Mouse (Mus musculus) testis, adult 2 months (tissue): ENCODE data around the gene Speer4c.

Source experiments
- CTCF ChIP-seq: fragments of 200-500 bp; IDR thresholded peaks from 2 replicates; pipeline ENCODE4 v1.5.1; 2012; ENCODE audit warnings: low read depth, mild to moderate bottlenecking, inconsistent platforms, low read length, moderate library complexity; ENCODE audit not compliant: control insufficient read depth, insufficient read depth, insufficient replicate concordance
- POLR2A ChIP-seq: fragments of 200-500 bp; IDR thresholded peaks from 2 replicates; pipeline ENCODE4 v1.6.1; 2012; ENCODE audit warnings: low read depth, mild to moderate bottlenecking, inconsistent platforms, low read length, moderate library complexity; ENCODE audit not compliant: control insufficient read depth

- TF ChIP-seq CTCF (no peak), POLR2A (no peak)
Measured at GRCm38 (mm10) chr5:15747478-15748255, 33.6 kb upstream of the Speer4c start.
